8 mouse cellular contexts compared by ENCODE assay signal in the genomic region with DNA sequence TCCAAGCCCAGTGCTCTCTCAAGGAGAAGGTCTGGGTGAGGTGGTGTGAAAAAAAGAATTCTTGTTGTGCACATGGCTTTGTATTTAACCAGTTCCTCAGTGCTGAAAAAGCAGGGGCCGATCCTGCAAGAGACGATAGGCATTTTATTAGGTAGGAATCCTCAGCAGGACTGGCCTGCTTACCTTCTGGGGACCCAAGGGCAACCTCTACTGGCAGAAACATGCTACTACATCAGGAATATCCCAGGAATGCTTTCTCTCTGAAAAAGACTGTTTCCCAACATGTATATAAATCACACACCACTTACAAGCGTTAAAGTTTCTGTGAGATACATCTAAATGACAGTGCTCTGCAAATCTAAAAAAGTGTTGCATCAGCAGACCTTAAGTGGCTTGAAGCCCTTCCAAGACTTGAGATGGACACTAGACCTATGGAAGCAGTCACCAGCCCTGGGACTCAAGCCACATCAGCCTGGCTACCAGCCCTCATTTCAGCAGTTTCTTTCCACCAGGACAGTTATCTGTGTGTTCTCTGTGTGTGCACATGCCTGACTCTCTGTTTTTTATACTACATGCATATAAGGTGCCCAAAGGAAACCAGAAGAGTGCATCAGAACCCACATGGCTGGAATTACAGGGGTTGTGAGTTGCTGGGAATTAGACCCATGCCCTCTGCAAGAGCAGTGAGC. TPM values are rescaled to one million over a fixed set of nuclear protein-coding genes. Genes with fewer than 3 reads are reported as not detected.
DNase-seq lines count a peak whose midpoint lies in the region; ATAC-seq and TF ChIP-seq lines count a peak whose summit lies in the region.
"Had no signal": no experiment of that assay in that cellular context is flagged by ENCODE, and none has a peak within 500 bp of the region (broad histone marks: within the 10 kb centered on the region; RNA-seq: fewer than 3 reads in every experiment).

No protein-coding gene starts in this region.

- TF ChIP-seq EP300 in liver, postnatal 0 days (IDR thresholded peaks at IDR 0.05; ENCODE audit: low read depth): no peak

- H3K9me3 ChIP-seq in embryonic facial prominence, embryonic 11.5 days (replicated peaks; ENCODE audit: control insufficient read depth, low read length): no peaks in the 10 kb centered on the region
- no peaks in the 10 kb centered on the region for H3K9me3 ChIP-seq in liver, postnatal 0 days (ENCODE audit: low read length)
- H3K9me3 ChIP-seq: neural tube, embryonic 13.5 days had no signal

- WGBS in embryonic facial prominence, embryonic 11.5 days: 26% methylated on average over 3 of the region's 3 CpGs
- 30% methylated on average over 3 of the region's 3 CpGs for WGBS in liver, postnatal 0 days (ENCODE audit: insufficient replicate concordance)

- ATAC-seq in embryonic facial prominence, embryonic 11.5 days (replicated peaks; ENCODE audit: insufficient number of reproducible peaks, low FRiP score, low TSS enrichment, low read depth): no peak
- ATAC-seq in liver, postnatal 0 days: no peak; the same call in 1 of the 2 replicates

- H3K4me1 ChIP-seq in embryonic facial prominence, embryonic 11.5 days (ENCODE audit: control insufficient read depth, insufficient read depth, low read length): no peaks in the 10 kb centered on the region
- H3K4me1 ChIP-seq in liver, postnatal 0 days (ENCODE audit: insufficient read depth): peaks cover 5% of the 10 kb centered on the region; the same call in 1 of the 2 replicates

- no peaks in the 10 kb centered on the region for H3K36me3 ChIP-seq in embryonic facial prominence, embryonic 11.5 days (replicated peaks; ENCODE audit: control insufficient read depth, insufficient read depth, low read depth, low read length)
- no peaks in the 10 kb centered on the region for H3K36me3 ChIP-seq in liver, postnatal 0 days (replicated peaks; ENCODE audit: insufficient read depth, low read length)
- H3K36me3 ChIP-seq in splenic B cell, adult 2 months (ENCODE audit: control insufficient read depth, insufficient read depth, low read length, poor library complexity, severe bottlenecking): no peaks in the 10 kb centered on the region
- H3K36me3 ChIP-seq: neural tube, embryonic 13.5 days had no signal

- H3K27me3 ChIP-seq in embryonic facial prominence, embryonic 11.5 days (ENCODE audit: control insufficient read depth, insufficient read depth, low read length): no peaks in the 10 kb centered on the region; the same call in 1 of the 2 replicates
- no peaks in the 10 kb centered on the region for H3K27me3 ChIP-seq in liver, postnatal 0 days (ENCODE audit: insufficient read depth, low read length)
- no peaks in the 10 kb centered on the region for H3K27me3 ChIP-seq in splenic B cell, adult 2 months (ENCODE audit: control insufficient read depth, insufficient read depth, low read length, poor library complexity, severe bottlenecking)

- TF ChIP-seq CTCF in liver, postnatal 0 days (IDR thresholded peaks at IDR 0.05; ENCODE audit: low read depth): peak; percentile 84

- no peak overlapping the region for H3K4me3 ChIP-seq in embryonic facial prominence, embryonic 11.5 days (ENCODE audit: low read depth, low read length)
- no peak overlapping the region for H3K4me3 ChIP-seq in liver, postnatal 0 days (ENCODE audit: low read depth, low read length)
- H3K4me3 ChIP-seq: neural tube, embryonic 13.5 days had no signal

- H3K9ac ChIP-seq in embryonic facial prominence, embryonic 11.5 days (replicated peaks; ENCODE audit: low read length): no peak overlapping the region
- H3K9ac ChIP-seq in liver, postnatal 0 days (replicated peaks): no peak overlapping the region
- H3K9ac ChIP-seq: neural tube, embryonic 13.5 days had no signal

- DNase-seq in thymus, postnatal 0 days (ENCODE audit: low spot score): peak; percentile 13
- no peak for DNase-seq in thymus, postnatal 4 days
- DNase-seq in adrenal gland, postnatal 36 days: peak; percentile 48 to 73
- peak; percentile 70 for DNase-seq in embryonic facial prominence, embryonic 11.5 days (ENCODE audit: low spot score)
- peak; percentile 78 for DNase-seq in kidney, adult 9 months
- no peak for DNase-seq in liver, postnatal 0 days
- DNase-seq in splenic B cell, adult 2 months (ENCODE audit: low read depth, low spot score): peak; percentile 52

- H3K27ac ChIP-seq in embryonic facial prominence, embryonic 11.5 days (replicated peaks; ENCODE audit: low read depth, low read length): no peak overlapping the region
- H3K27ac ChIP-seq in liver, postnatal 0 days (ENCODE audit: low read depth): no peak overlapping the region
- H3K27ac ChIP-seq: neural tube, embryonic 13.5 days had no signal

- H3K4me2 ChIP-seq in embryonic facial prominence, embryonic 11.5 days (ENCODE audit: low read depth, low read length): no peak overlapping the region
- no peak overlapping the region for H3K4me2 ChIP-seq in liver, postnatal 0 days (ENCODE audit: low read depth, low read length)
- H3K4me2 ChIP-seq: neural tube, embryonic 13.5 days had no signal

RNA-seq across cellular contexts. Expression of a gene that starts 19.0 kb away (rescaled TPM):
- 142 and 156 TPM in 2 replicates for polyA plus RNA-seq in thymus, postnatal 0 days (2015; fragmentation: Nextera tagmentation; extraction: Ambion mirVana)
- total RNA-seq in adrenal gland, postnatal 36 days (2021): 100 to 1,000 TPM in 1 of 2 experiments, 10 to 100 TPM in 1; 80.9 to 105 TPM
- polyA plus RNA-seq in embryonic facial prominence, embryonic 11.5 days (2014; fragmentation: Nextera tagmentation; extraction: Ambion mirVana): 135 and 136 TPM in 2 replicates
- 126 and 134 TPM in 2 replicates for polyA plus RNA-seq in liver, postnatal 0 days (2015; fragmentation: Nextera tagmentation; extraction: Ambion mirVana)

RNA-seq across cellular contexts. Expression of a gene that starts 21.0 kb away (rescaled TPM):
- 0.26 and 0.31 TPM in 2 replicates for polyA plus RNA-seq in thymus, postnatal 0 days (2015; fragmentation: Nextera tagmentation; extraction: Ambion mirVana)
- total RNA-seq in adrenal gland, postnatal 36 days (2021): under 1 TPM; 0.66 to 0.86 TPM
- 0.10 and 0.31 TPM in 2 replicates for polyA plus RNA-seq in embryonic facial prominence, embryonic 11.5 days (2014; fragmentation: Nextera tagmentation; extraction: Ambion mirVana)
- polyA plus RNA-seq in liver, postnatal 0 days (2015; fragmentation: Nextera tagmentation; extraction: Ambion mirVana): 1.0 and 1.1 TPM in 2 replicates

RNA-seq across cellular contexts. Expression of a gene that starts 37.9 kb away (rescaled TPM):
- polyA plus RNA-seq in thymus, postnatal 0 days (2015; fragmentation: Nextera tagmentation; extraction: Ambion mirVana): 0.24 and 0.29 TPM in 2 replicates
- total RNA-seq in adrenal gland, postnatal 36 days (2021): 1 to 10 TPM; 1.0 to 1.1 TPM
- polyA plus RNA-seq in embryonic facial prominence, embryonic 11.5 days (2014; fragmentation: Nextera tagmentation; extraction: Ambion mirVana): 0.18 and 1.3 TPM in 2 replicates
- polyA plus RNA-seq in liver, postnatal 0 days (2015; fragmentation: Nextera tagmentation; extraction: Ambion mirVana): not detected in 2 replicates

RNA-seq across cellular contexts. Expression of a gene that starts 38.9 kb away (rescaled TPM):
- polyA plus RNA-seq in thymus, postnatal 0 days (2015; fragmentation: Nextera tagmentation; extraction: Ambion mirVana): 0.31 and 0.40 TPM in 2 replicates
- total RNA-seq in adrenal gland, postnatal 36 days (2021): under 1 TPM; 0.26 to 0.30 TPM
- not detected in 2 replicates for polyA plus RNA-seq in embryonic facial prominence, embryonic 11.5 days (2014; fragmentation: Nextera tagmentation; extraction: Ambion mirVana)
- 130 and 144 TPM in 2 replicates for polyA plus RNA-seq in liver, postnatal 0 days (2015; fragmentation: Nextera tagmentation; extraction: Ambion mirVana)
- polyA plus RNA-seq: neural tube, embryonic 13.5 days had no signal

Comparison
In these comparisons a context has a peak if more than half of its experiments do, and no peak if none do; other contexts are left out.
1. DNase-seq: peak in thymus, postnatal 0 days (single experiment), adrenal gland, postnatal 36 days (2 of 2), embryonic facial prominence, embryonic 11.5 days (single experiment), kidney, adult 9 months (single experiment) and splenic B cell, adult 2 months (single experiment); none in thymus, postnatal 4 days (single experiment) and liver, postnatal 0 days (single experiment).